Mouse (Mus musculus) right cerebral cortex, postnatal 36 days (tissue): ENCODE measurements around the gene Krt19.
A peak's percentile ranks its signal among the peaks of the same experiment; 100 is the strongest.

Experiments used
- DNase-seq, 2 experiments: peaks; one replicate each; pipeline ENCODE4 v3.0.0; 2022; ENCODE audit warnings: low spot score in 2 of 2, mixed read lengths in 1 of 2

Krt19 gene

GRCm38 (mm10) chr11:100148615-100149330 lies at the start of gene Krt19:
TSS of gene Krt19 (minus strand) at chr11:100148665.
- DNase-seq: no peak

GRCm38 (mm10) chr11:100192992-100193391 lies 44.5 kb upstream of the Krt19 start, which contains the start of gene Krt9:
TSS of gene Krt9 (minus strand) at chr11:100193246.
- DNase-seq: peak; percentile 62 to 79

GRCm38 (mm10) chr11:100191820-100192219 lies 43.4 kb upstream of the Krt19 start:
- no peak for DNase-seq

- DNase-seq: no peak
Measured at GRCm38 (mm10) chr11:100186736-100187135, 38.3 kb upstream of the Krt19 start.

GRCm38 (mm10) chr11:100181725-100182124 lies 33.3 kb upstream of the Krt19 start:
- no peak for DNase-seq

- DNase-seq: no peak
Measured at GRCm38 (mm10) chr11:100179260-100179659, 30.8 kb upstream of the Krt19 start.

GRCm38 (mm10) chr11:100178307-100178706 lies 29.8 kb upstream of the Krt19 start:
- no peak for DNase-seq

GRCm38 (mm10) chr11:100176791-100177190 lies 28.3 kb upstream of the Krt19 start:
- DNase-seq: no peak

- peak; percentile 51 to 57 for DNase-seq
Measured at GRCm38 (mm10) chr11:100168765-100169762, 20.6 kb upstream of the Krt19 start.

- DNase-seq: no peak
Measured at GRCm38 (mm10) chr11:100168071-100168470, 19.6 kb upstream of the Krt19 start.

GRCm38 (mm10) chr11:100164392-100164791 lies 15.9 kb upstream of the Krt19 start:
- no peak for DNase-seq

GRCm38 (mm10) chr11:100157908-100158477 lies 9.5 kb upstream of the Krt19 start:
- DNase-seq: no peak

- no peak for DNase-seq
Measured at GRCm38 (mm10) chr11:100157331-100157730, 8.9 kb upstream of the Krt19 start.

- DNase-seq: no peak
Measured at GRCm38 (mm10) chr11:100155497-100156255, 7.2 kb upstream of the Krt19 start.

GRCm38 (mm10) chr11:100147566-100148353 lies 705 bp downstream of the Krt19 start:
- no peak for DNase-seq

- no peak for DNase-seq
Measured at GRCm38 (mm10) chr11:100145858-100146560, 2.5 kb downstream of the Krt19 start.

- no peak for DNase-seq
Measured at GRCm38 (mm10) chr11:100145104-100145503, 3.4 kb downstream of the Krt19 start.

- DNase-seq: no peak
Measured at GRCm38 (mm10) chr11:100140966-100141365, 7.5 kb downstream of the Krt19 start.

- DNase-seq: no peak
Measured at GRCm38 (mm10) chr11:100139391-100139790, 9.1 kb downstream of the Krt19 start.

- DNase-seq: no peak
Measured at GRCm38 (mm10) chr11:100138809-100139208, 9.7 kb downstream of the Krt19 start.
